Mouse (Mus musculus): ENCODE results near the gene Hpse2.

Hpse2 gene

GRCm38 (mm10) chr19:42740163-42740899 is 647.8 kb downstream of the Hpse2 start:
- in situ Hi-C loops (cut with MboI, MseI) = no loop called here

GRCm38 (mm10) chr19:42739734-42740133 is 648.4 kb downstream of the Hpse2 start:
- in situ Hi-C loops (cut with MboI, MseI) = no loop called here

- in situ Hi-C loops (cut with MboI, MseI) = no loop called here
Measured at GRCm38 (mm10) chr19:42737753-42738152, 650.4 kb downstream of the Hpse2 start.

Data from T-helper 2 cell (primary cell).